ENCODE assay signal across 8 mouse cellular contexts in the genomic region with DNA sequence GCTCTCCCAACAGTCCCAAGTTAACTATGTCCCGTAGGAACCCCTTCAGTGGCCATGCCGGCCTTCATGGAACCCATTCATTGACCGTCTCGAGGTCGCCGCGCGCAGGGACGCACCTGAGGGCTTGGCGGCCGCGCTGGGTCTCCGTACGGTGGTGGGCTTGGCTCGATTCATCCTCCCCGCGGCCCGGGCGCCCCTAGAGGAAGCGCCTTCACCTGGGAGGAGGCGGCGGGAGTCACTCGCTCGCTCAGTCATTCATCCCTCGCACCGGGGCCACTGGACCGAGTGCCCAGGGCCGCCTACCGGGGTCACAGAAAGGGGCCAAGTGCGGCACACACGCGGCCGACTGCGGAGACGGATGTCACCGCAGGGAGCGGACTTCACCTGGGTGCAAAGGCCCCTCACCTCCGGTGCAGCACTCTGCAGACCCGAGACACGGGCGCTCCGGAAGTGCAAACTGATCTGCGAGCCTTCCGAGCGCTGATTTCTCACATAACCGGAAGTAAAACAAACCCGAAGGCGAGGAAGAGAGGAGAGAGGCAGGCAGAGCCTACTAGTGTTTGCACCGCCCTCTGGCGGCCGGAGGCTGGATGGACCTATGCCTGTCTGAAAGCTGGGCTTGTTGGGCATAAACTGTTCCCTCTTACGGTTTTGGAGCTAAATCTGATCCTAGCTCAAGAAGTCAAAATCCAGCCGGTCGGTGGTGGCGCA. TPM values are rescaled to one million over a fixed set of nuclear protein-coding genes. Genes with fewer than 3 reads are reported as not detected.
DNase-seq lines count a peak whose midpoint lies in the region; ATAC-seq lines count a peak whose summit lies in the region.

TSS of gene Ints1 (minus strand) at position 459 of the 711 bp plus-strand sequence.

- ATAC-seq in intestine, embryonic 14.5 days (replicated peaks; ENCODE audit: low FRiP score, low TSS enrichment, low read depth) = peak; percentile 89

- under 1% methylated on average over 55 of the region's 55 CpGs for WGBS in intestine, embryonic 14.5 days

- peak within 1 kb of the TSS; percentile 63 for H3K9ac ChIP-seq in intestine, embryonic 14.5 days (ENCODE audit: low read length)

- intact Hi-C loops in left cerebral cortex, postnatal 14 days (cut with DNase I) = no loop called here

- no peaks in the 10 kb centered on the region for H3K9me3 ChIP-seq in intestine, embryonic 14.5 days (ENCODE audit: control insufficient read depth, low read length)

- peak within 1 kb of the TSS; percentile 66 for H3K4me3 ChIP-seq in intestine, embryonic 14.5 days (ENCODE audit: low read depth, low read length)

- no peak within 1 kb of the TSS for H3K27ac ChIP-seq in intestine, embryonic 14.5 days (ENCODE audit: low read depth)

- DNase-seq in adrenal gland, adult 18-20 months (ENCODE audit: low spot score in 2 of 2) = peak; percentile 95 to 98
- DNase-seq in embryo, embryonic 11 days = peak; percentile 97
- peak; percentile 89 for DNase-seq in gastrocnemius, postnatal 25 days
- peak; percentile 98 for DNase-seq in intestine, embryonic 14.5 days (ENCODE audit: low spot score)
- DNase-seq in left cerebral cortex, postnatal 14 days (ENCODE audit: low spot score in 2 of 2) = peak; percentile 99
- DNase-seq in mesoderm, embryonic 11.5 days (ENCODE audit: low read depth, low spot score) = peak; percentile 97
- DNase-seq in right cerebral cortex, postnatal 36 days (ENCODE audit: low spot score in 2 of 2) = peak; percentile 94 to 96
- peak; percentile 90 for DNase-seq in yolk sac, embryonic 10.5 days (ENCODE audit: low spot score)

- H3K36me3 ChIP-seq in intestine, embryonic 14.5 days (ENCODE audit: control insufficient read depth, insufficient read depth, low read length) = peaks cover 34% of the 10 kb centered on the region

- H3K27me3 ChIP-seq in intestine, embryonic 14.5 days (replicated peaks; ENCODE audit: control insufficient read depth, insufficient read depth, low read length) = no peaks in the 10 kb centered on the region

- H3K4me1 ChIP-seq in intestine, embryonic 14.5 days (replicated peaks; ENCODE audit: control insufficient read depth, insufficient read depth, low read length) = peaks cover 8% of the 10 kb centered on the region

- H3K4me2 ChIP-seq in intestine, embryonic 14.5 days (ENCODE audit: low read length) = peak within 1 kb of the TSS; percentile 95

RNA-seq across cellular contexts. Expression of gene Ints1, which starts in this region (rescaled TPM):
- total RNA-seq in adrenal gland, adult 18-20 months (2021) = 10 to 100 TPM; 47.8 to 53.5 TPM
- 10 to 100 TPM; 25.6 to 32.1 TPM for total RNA-seq in gastrocnemius, postnatal 25 days (2021)
- 36.5 and 42.5 TPM in 2 replicates for polyA plus RNA-seq in intestine, embryonic 14.5 days (2014; fragmentation: Nextera tagmentation; extraction: Ambion mirVana)
- 100 to 1,000 TPM in 1 of 2 experiments, 10 to 100 TPM in 1; 96.8 to 102 TPM for total RNA-seq in left cerebral cortex, postnatal 14 days (2021)
